In the genomic region with DNA sequence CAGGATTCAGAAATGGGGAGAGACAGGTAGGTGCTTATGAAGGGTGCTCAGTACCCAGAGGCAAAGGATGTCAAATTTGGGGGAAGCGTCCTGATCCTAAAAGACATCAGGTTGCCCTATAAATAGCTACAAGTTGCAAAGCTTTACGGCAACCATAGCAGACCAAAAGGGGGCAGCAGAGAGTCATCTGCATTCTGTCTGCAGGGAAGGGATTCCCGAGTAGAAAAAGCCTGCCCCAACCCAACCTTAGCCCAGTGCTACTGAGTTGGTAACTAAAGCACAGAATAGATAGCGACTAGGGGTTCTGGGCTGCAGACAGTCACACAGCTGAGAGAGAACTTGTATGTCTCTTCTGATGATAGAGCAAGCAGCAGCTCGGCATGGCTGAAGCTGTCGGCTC, we compare ENCODE assay signal across 9 mouse cellular contexts. TPM values are rescaled to one million over a fixed set of nuclear protein-coding genes. Genes with fewer than 3 reads are reported as not detected.
A peak's percentile ranks its signal among the peaks of the same experiment; 100 is the strongest.
DNase-seq lines count a peak whose midpoint lies in the region; ATAC-seq and TF ChIP-seq lines count a peak whose summit lies in the region.
"Had no signal": no experiment of that assay in that cellular context is flagged by ENCODE, and none has a peak within 500 bp of the region (broad histone marks: within the 10 kb centered on the region; RNA-seq: fewer than 3 reads in every experiment).

No protein-coding gene starts in this region.

- ATAC-seq in limb, embryonic 13.5 days (ENCODE audit: low FRiP score, low read depth): 0 out of 2 replicates have a peak, but pooled peaks have one; percentile 55
- no peak for ATAC-seq in stomach, postnatal 0 days (ENCODE audit: low FRiP score, low TSS enrichment)

- H3K27ac ChIP-seq in limb, embryonic 13.5 days: no peak overlapping the region
- no peak overlapping the region for H3K27ac ChIP-seq in stomach, postnatal 0 days (replicated peaks)
- H3K27ac ChIP-seq: stomach, embryonic 15.5 days had no signal

- no peak for TF ChIP-seq EP300 in stomach, postnatal 0 days (optimal IDR thresholded peaks at IDR 0.05)

- H3K27me3 ChIP-seq in limb, embryonic 13.5 days: no peaks in the 10 kb centered on the region
- H3K27me3 ChIP-seq in stomach, postnatal 0 days (ENCODE audit: control insufficient read depth, insufficient read depth, low read length): no peaks in the 10 kb centered on the region
- H3K27me3 ChIP-seq: stomach, embryonic 15.5 days had no signal

- intact Hi-C loops in gastrocnemius, postnatal 14 days (cut with DNase I; ENCODE audit: low total_unique reads): loop anchor here (5.0 to 10.0 kb wide), 2 partner anchors 112 to 139 kb away; partner anchors contain the start of gene Map1b

- H3K4me1 ChIP-seq in limb, embryonic 13.5 days: peaks cover 18% of the 10 kb centered on the region
- H3K4me1 ChIP-seq in stomach, postnatal 0 days (replicated peaks; ENCODE audit: control insufficient read depth, insufficient read depth): no peaks in the 10 kb centered on the region
- H3K4me1 ChIP-seq: stomach, embryonic 15.5 days had no signal

- WGBS in limb, embryonic 13.5 days: 37% methylated on average over 6 of the region's 6 CpGs
- 35% methylated on average over 6 of the region's 6 CpGs for WGBS in stomach, postnatal 0 days

- peak; percentile 97 for TF ChIP-seq CTCF in stomach, postnatal 0 days (IDR thresholded peaks at IDR 0.05; ENCODE audit: low read depth)

- no peak overlapping the region for H3K4me3 ChIP-seq in limb, embryonic 13.5 days
- no peak overlapping the region for H3K4me3 ChIP-seq in stomach, postnatal 0 days (ENCODE audit: low read depth, low read length)
- H3K4me3 ChIP-seq: stomach, embryonic 15.5 days had no signal

- H3K4me2 ChIP-seq in limb, embryonic 13.5 days (replicated peaks): no peak overlapping the region
- no peak overlapping the region for H3K4me2 ChIP-seq in stomach, postnatal 0 days (replicated peaks; ENCODE audit: low read depth)
- H3K4me2 ChIP-seq: stomach, embryonic 15.5 days had no signal

- peak; percentile 77 for DNase-seq in 416B (ENCODE audit: low read depth)
- DNase-seq in adrenal gland, adult 2 months: peak; percentile 81
- DNase-seq in embryo, embryonic 10 days (ENCODE audit: low spot score): peak; percentile 85
- peak; percentile 78 for DNase-seq in gastrocnemius, postnatal 14 days
- DNase-seq in kidney, adult 8-10 months: peak; percentile 45 to 81
- DNase-seq in naive thymus-derived CD4-positive, alpha-beta T cell, adult 2 months (ENCODE audit: low read depth): peak; percentile 67
- DNase-seq in stomach, postnatal 0 days (ENCODE audit: low spot score): peak; percentile 81

- no peak overlapping the region for H3K9ac ChIP-seq in limb, embryonic 13.5 days
- no peak overlapping the region for H3K9ac ChIP-seq in stomach, postnatal 0 days (ENCODE audit: low read length)
- H3K9ac ChIP-seq: stomach, embryonic 15.5 days had no signal

- no peaks in the 10 kb centered on the region for H3K9me3 ChIP-seq in limb, embryonic 13.5 days
- no peaks in the 10 kb centered on the region for H3K9me3 ChIP-seq in stomach, postnatal 0 days (ENCODE audit: control insufficient read depth, low read length)
- H3K9me3 ChIP-seq: stomach, embryonic 15.5 days had no signal

- 0 out of 2 replicates have a peak, but pooled peaks cover 4% of the 10 kb centered on the region for H3K36me3 ChIP-seq in limb, embryonic 13.5 days
- no peaks in the 10 kb centered on the region for H3K36me3 ChIP-seq in stomach, postnatal 0 days (ENCODE audit: control insufficient read depth, insufficient read depth, low read length)
- H3K36me3 ChIP-seq: stomach, embryonic 15.5 days had no signal

RNA-seq across cellular contexts. Expression of gene Mrps27, which starts 31.0 kb away (rescaled TPM):
- total RNA-seq in adrenal gland, adult 2 months (2021): 10 to 100 TPM; 45.6 to 54.2 TPM
- polyA plus RNA-seq in adrenal gland, adult 2 months (2012; rRNA removed): 13.8 and 20.6 TPM in 2 replicates
- 10 to 100 TPM; 26.4 to 29.3 TPM for total RNA-seq in gastrocnemius, postnatal 14 days (2021)
- polyA plus RNA-seq in limb, embryonic 13.5 days (2015; fragmentation: Nextera tagmentation; extraction: Ambion mirVana): 60.2 and 60.9 TPM in 2 replicates
- polyA plus RNA-seq in stomach, postnatal 0 days (2015; fragmentation: Nextera tagmentation; extraction: Ambion mirVana): 29.9 and 30.8 TPM in 2 replicates

RNA-seq across cellular contexts. Expression of gene Ptcd2, which starts 31.0 kb away (rescaled TPM):
- total RNA-seq in adrenal gland, adult 2 months (2021): 10 to 100 TPM; 30.8 to 39.7 TPM
- 10.0 and 15.0 TPM in 2 replicates for polyA plus RNA-seq in adrenal gland, adult 2 months (2012; rRNA removed)
- total RNA-seq in gastrocnemius, postnatal 14 days (2021): 10 to 100 TPM; 22.8 to 25.0 TPM
- 44.2 and 45.8 TPM in 2 replicates for polyA plus RNA-seq in limb, embryonic 13.5 days (2015; fragmentation: Nextera tagmentation; extraction: Ambion mirVana)
- 30.1 and 31.0 TPM in 2 replicates for polyA plus RNA-seq in stomach, postnatal 0 days (2015; fragmentation: Nextera tagmentation; extraction: Ambion mirVana)
